ENCODE assay signal across 10 mouse cellular contexts in the genomic region with DNA sequence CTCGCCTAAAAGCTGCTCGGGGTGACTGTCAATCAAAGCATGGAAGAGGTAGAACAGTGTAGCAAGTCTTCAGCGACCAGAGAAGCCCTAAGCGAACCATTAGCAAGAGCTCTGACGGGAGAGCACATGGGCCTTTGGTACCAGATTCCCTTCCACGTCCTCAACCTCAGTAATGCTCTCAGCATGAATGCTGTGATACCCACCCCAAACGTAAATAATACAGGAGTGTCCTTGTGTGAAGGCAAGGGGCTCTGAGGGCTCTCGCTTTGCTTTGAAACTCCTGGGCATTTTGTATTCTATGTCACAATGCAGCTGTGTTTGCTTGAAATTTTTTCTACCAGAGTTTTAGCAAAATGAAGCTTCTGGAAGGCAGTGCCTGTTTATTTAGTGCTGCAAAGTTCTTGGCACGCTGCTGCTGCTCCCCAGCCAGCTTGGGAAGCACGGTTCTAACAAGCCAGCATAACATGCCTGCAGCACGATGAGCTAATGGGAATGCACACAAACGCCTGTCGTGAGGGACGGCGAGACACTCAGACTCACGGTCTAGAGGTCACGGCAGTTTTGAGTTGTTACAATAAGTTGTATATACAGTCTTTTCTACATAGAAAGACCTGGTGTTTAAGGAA. TPM values are rescaled to one million over a fixed set of nuclear protein-coding genes. Genes with fewer than 3 reads are reported as not detected.
DNase-seq lines count a peak whose midpoint lies in the region; ATAC-seq and TF ChIP-seq lines count a peak whose summit lies in the region.
"Had no signal": no experiment of that assay in that cellular context is flagged by ENCODE, and none has a peak within 500 bp of the region (broad histone marks: within the 10 kb centered on the region; RNA-seq: fewer than 3 reads in every experiment).

No protein-coding gene starts in this region.

- peak; percentile 83 for ATAC-seq in frontal cortex, adult (ENCODE audit: low TSS enrichment)
- no peak for ATAC-seq in granulocyte monocyte progenitor cell, adult 5-6 weeks (replicated peaks; ENCODE audit: poor library complexity, severe bottlenecking)

- no peak overlapping the region for H3K4me3 ChIP-seq in lung, adult 2 months (replicated peaks; ENCODE audit: extremely low read depth, low read depth, low read length)
- H3K4me3 ChIP-seq: forebrain, embryonic 10.5 days had no signal

- no peak for DNase-seq in frontal cortex, postnatal 25 days (ENCODE audit: low spot score in 2 of 2)
- peak; percentile 59 for DNase-seq in urinary bladder, postnatal 14 days (ENCODE audit: low spot score)
- DNase-seq in urinary bladder, adult 2 months (ENCODE audit: low spot score), result no peak
- DNase-seq in lung, adult 2 months, result peak; percentile 25
- no peak for DNase-seq in cerebellum, adult 8-10 months
- no peak for DNase-seq in frontal cortex, postnatal 14 days (ENCODE audit: low spot score in 2 of 2)
- DNase-seq: cerebellum, adult 9-11 months had no signal

- TF ChIP-seq CTCF in lung, adult 2 months (IDR thresholded peaks at IDR 0.05; ENCODE audit: insufficient read depth, low read length), result no peak

- H3K4me1 ChIP-seq in lung, adult 2 months (ENCODE audit: control insufficient read depth, insufficient read depth, low read length), result peaks cover 3% of the 10 kb centered on the region; the same call in 1 of the 2 replicates
- H3K4me1 ChIP-seq: forebrain, embryonic 10.5 days had no signal

- TF ChIP-seq POLR2A in lung, adult 2 months (IDR thresholded peaks at IDR 0.05; ENCODE audit: borderline replicate concordance, extremely low read depth, low read depth, low read length), result no peak

- 50% methylated on average over 17 of the region's 17 CpGs for WGBS in lung, adult 2 months

RNA-seq across cellular contexts. Expression of gene Cep152, which starts 18.6 kb away (rescaled TPM):
- 2.0 and 2.5 TPM in 2 replicates for polyA plus RNA-seq in urinary bladder, adult 2 months (2012; rRNA removed)
- 0.86 and 1.2 TPM in 2 replicates for polyA plus RNA-seq in lung, adult 2 months (2012; rRNA removed)
- total RNA-seq in granulocyte monocyte progenitor cell, adult 5-6 weeks (2014; fragmentation: Nextera tagmentation), result 8.2 and 10.9 TPM in 2 replicates
- 21.1 and 21.6 TPM in 2 replicates for total RNA-seq in granulocyte monocyte progenitor cell, adult 5-6 weeks (2017)

Comparison
In these comparisons a context has a peak if more than half of its experiments do, and no peak if none do; other contexts are left out.
1. DNase-seq: peak in urinary bladder, postnatal 14 days (single experiment) and lung, adult 2 months (single experiment); none in frontal cortex, postnatal 25 days (0 of 2), urinary bladder, adult 2 months (single experiment), cerebellum, adult 8-10 months (single experiment) and frontal cortex, postnatal 14 days (0 of 2).